Mouse (Mus musculus) E14TG2a.4 (cell line): Measurements from ENCODE around the gene Tbx4.
A peak's percentile ranks its signal among the peaks of the same experiment; 100 is the strongest.

Experiments used
- H3K27me3 ChIP-seq: 2 replicates; pipeline ENCODE4 v1.6.1; 2014; ENCODE audit warnings: low read length, control low read depth; ENCODE audit not compliant: insufficient read depth
- H3K36me3 ChIP-seq: 2 replicates; pipeline ENCODE4 v1.6.1; 2014; ENCODE audit warnings: low read length, control low read depth; ENCODE audit not compliant: insufficient read depth
- H3K4me1 ChIP-seq: replicated peaks from 2 replicates; pipeline ENCODE4 v1.6.1; 2014; ENCODE audit warnings: low read depth, low read length, control low read depth
- H3K4me3 ChIP-seq: replicated peaks from 2 replicates; pipeline ENCODE4 v1.5.1; 2014; ENCODE audit warnings: mild to moderate bottlenecking, low read length
- H3K9me3 ChIP-seq: 2 replicates; pipeline ENCODE4 v1.6.1; 2014; ENCODE audit warnings: low read length, control low read depth
- CTCF ChIP-seq: conservative IDR thresholded peaks from 2 replicates; pipeline ENCODE4 v1.5.1; 2014; ENCODE audit warnings: low read length
- NANOG ChIP-seq: IDR thresholded peaks from 2 replicates; pipeline ENCODE4 v1.6.1; 2014; ENCODE audit warnings: borderline replicate concordance, low read length, mixed read lengths
- POU5F1 ChIP-seq: IDR thresholded peaks from 2 replicates; pipeline ENCODE4 v1.6.1; 2014; ENCODE audit warnings: low read length, borderline replicate concordance

Gene Tbx4

GRCm38 (mm10) chr11:85894136-85894530, 7.9 kb downstream of the Tbx4 start:
- peaks cover 98% of the 10 kb centered on the region for H3K27me3 ChIP-seq
- TF ChIP-seq POU5F1 (no peak), NANOG (no peak)
- no peak overlapping the region for H3K4me3 ChIP-seq
- H3K9me3 ChIP-seq = no peaks in the 10 kb centered on the region
- peaks cover 49% of the 10 kb centered on the region for H3K4me1 ChIP-seq
- H3K36me3 ChIP-seq = no peaks in the 10 kb centered on the region

GRCm38 (mm10) chr11:85894731-85895545, 8.7 kb downstream of the Tbx4 start:
- no peaks in the 10 kb centered on the region for H3K36me3 ChIP-seq
- no peaks in the 10 kb centered on the region for H3K9me3 ChIP-seq
- H3K27me3 ChIP-seq = peaks cover 94% of the 10 kb centered on the region
- peak overlapping the region; percentile 54 for H3K4me3 ChIP-seq
- H3K4me1 ChIP-seq = peaks cover 47% of the 10 kb centered on the region
- TF ChIP-seq NANOG (no peak), CTCF (no peak), POU5F1 (no peak)

- TF ChIP-seq CTCF = no peak
- Histone ChIP-seq H3K4me3 (no peak overlapping the region), H3K9me3 (no peaks in the 10 kb centered on the region), H3K27me3 (peaks cover 91% of the 10 kb centered on the region), H3K36me3 (no peaks in the 10 kb centered on the region), H3K4me1 (peaks cover 48% of the 10 kb centered on the region)
Measured at GRCm38 (mm10) chr11:85896335-85896985, 10.2 kb downstream of the Tbx4 start.

GRCm38 (mm10) chr11:85900291-85900690, 14.1 kb downstream of the Tbx4 start:
- peaks cover 88% of the 10 kb centered on the region for H3K27me3 ChIP-seq
- no peak overlapping the region for H3K4me3 ChIP-seq
- H3K36me3 ChIP-seq = no peaks in the 10 kb centered on the region
- peaks cover 41% of the 10 kb centered on the region for H3K4me1 ChIP-seq
- TF ChIP-seq NANOG (peak; percentile 19; the same call in 1 of the 2 replicates), CTCF (no peak)
- H3K9me3 ChIP-seq = no peaks in the 10 kb centered on the region

GRCm38 (mm10) chr11:85909514-85909913, 23.3 kb downstream of the Tbx4 start:
- Histone ChIP-seq H3K4me1 (peaks cover 12% of the 10 kb centered on the region), H3K9me3 (no peaks in the 10 kb centered on the region), H3K36me3 (no peaks in the 10 kb centered on the region), H3K4me3 (no peak overlapping the region), H3K27me3 (peaks cover 89% of the 10 kb centered on the region)
- TF ChIP-seq NANOG (no peak), CTCF (no peak), POU5F1 (no peak)

GRCm38 (mm10) chr11:85910133-85910532, 23.9 kb downstream of the Tbx4 start:
- Histone ChIP-seq H3K36me3 (no peaks in the 10 kb centered on the region), H3K4me3 (no peak overlapping the region), H3K9me3 (no peaks in the 10 kb centered on the region), H3K4me1 (peaks cover 12% of the 10 kb centered on the region), H3K27me3 (peaks cover 89% of the 10 kb centered on the region)
- TF ChIP-seq CTCF = no peak
- no peak for TF ChIP-seq NANOG
- TF ChIP-seq POU5F1 = no peak

- TF ChIP-seq POU5F1 (no peak), CTCF (no peak), NANOG (no peak)
- H3K27me3 ChIP-seq = peaks cover 87% of the 10 kb centered on the region
- H3K36me3 ChIP-seq = no peaks in the 10 kb centered on the region
Measured at GRCm38 (mm10) chr11:85913506-85913905, 27.3 kb downstream of the Tbx4 start.

GRCm38 (mm10) chr11:85917091-85917992, 31.1 kb downstream of the Tbx4 start:
- Histone ChIP-seq H3K4me3 (0 out of 2 replicates have a peak overlapping the region, but pooled peaks have one; percentile 55), H3K4me1 (peaks cover 34% of the 10 kb centered on the region), H3K36me3 (no peaks in the 10 kb centered on the region), H3K9me3 (no peaks in the 10 kb centered on the region), H3K27me3 (peaks cover 83% of the 10 kb centered on the region)
- TF ChIP-seq CTCF (no peak), NANOG (no peak), POU5F1 (no peak)

More at GRCm38 (mm10) chr11:85913506-85913905, 27.3 kb downstream of the Tbx4 start:
- Histone ChIP-seq H3K4me3 (no peak overlapping the region), H3K9me3 (no peaks in the 10 kb centered on the region), H3K4me1 (peaks cover 25% of the 10 kb centered on the region)
